Mouse (Mus musculus) embryonic stem cell, embryonic (primary cell): Measurements from ENCODE around the gene Cdyl2.

Source experiments
- CTCF ChIA-PET, 4 experiments: fragments of 300-600 bp in 2 of 4; fragments of 350-600 bp in 2 of 4; sonication (Branson Sonifier 250); formaldehyde crosslinking; loops; one replicate each; lab custom pipeline; 2022; ENCODE audit warnings: inconsistent platforms in 2 of 4; lab: Charles Lee
- POLR2A ChIA-PET, 4 experiments: fragments of 300-600 bp in 2 of 4; fragments of 350-600 bp in 2 of 4; sonication (Branson Sonifier 250); formaldehyde crosslinking; loops; one replicate each; lab custom pipeline; 2022; ENCODE audit warnings: antibody characterized with exemption in 4 of 4, inconsistent platforms in 1 of 4; lab: Charles Lee

Cdyl2 gene

DNA sequence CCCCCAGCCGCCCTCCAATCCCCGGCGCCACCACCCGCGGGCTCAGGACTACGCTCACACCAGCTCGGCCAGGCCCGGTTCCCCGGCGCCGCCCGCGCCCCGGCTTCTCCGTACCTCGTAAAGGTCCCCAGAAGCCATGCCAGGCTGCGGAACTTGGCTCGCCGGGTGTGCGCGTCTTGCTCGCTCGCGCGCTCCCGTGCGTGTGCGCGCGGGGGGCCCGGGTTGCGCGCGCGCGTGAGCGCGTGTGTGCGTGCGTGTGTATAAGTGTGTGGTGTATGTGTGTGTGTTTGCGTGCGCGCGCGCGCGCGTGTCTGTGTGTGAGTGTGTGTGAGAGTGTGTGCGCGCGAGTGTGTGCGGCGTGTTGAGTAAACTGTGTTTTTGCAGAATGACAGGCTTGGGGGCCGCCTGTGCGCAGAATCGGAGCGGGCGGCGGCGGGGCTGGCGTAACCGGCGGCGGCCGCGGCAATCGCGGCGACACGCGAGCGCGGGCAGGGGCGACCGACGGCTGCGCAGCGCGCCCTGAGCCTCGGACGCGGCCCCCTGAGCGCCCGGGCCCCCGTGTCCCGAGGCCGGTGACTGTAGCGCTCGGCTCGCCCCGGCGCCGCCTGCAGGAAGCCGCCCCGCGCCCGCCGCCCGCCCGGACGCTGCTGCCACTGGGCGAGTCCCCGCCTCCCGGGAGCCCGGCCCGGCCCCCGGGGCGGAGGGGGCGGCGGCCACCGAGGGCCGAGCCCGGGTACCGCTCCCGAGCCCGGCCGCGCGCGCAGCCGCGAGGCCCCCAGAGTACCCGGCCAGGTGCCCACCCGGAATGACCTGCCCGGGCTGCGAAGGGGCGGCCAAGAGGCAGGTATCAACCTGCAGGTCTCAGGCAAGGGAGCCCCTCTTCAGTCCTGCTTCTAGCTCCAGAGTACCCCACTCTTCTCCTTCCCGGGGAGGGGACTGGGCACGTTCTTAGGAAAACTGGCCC, at the start of gene Cdyl2:
Gene Cdyl2, minus strand, starts transcription at position 308 of the 964 bp plus-strand sequence.
- POLR2A ChIA-PET, result interaction anchor here in 2 of 4 experiments (0.8 to 2.1 kb wide), 5 partner anchors 11 to 60 kb away, joined by 3 to 8 read pairs (median 4); no protein-coding TSS in a partner anchor

DNA sequence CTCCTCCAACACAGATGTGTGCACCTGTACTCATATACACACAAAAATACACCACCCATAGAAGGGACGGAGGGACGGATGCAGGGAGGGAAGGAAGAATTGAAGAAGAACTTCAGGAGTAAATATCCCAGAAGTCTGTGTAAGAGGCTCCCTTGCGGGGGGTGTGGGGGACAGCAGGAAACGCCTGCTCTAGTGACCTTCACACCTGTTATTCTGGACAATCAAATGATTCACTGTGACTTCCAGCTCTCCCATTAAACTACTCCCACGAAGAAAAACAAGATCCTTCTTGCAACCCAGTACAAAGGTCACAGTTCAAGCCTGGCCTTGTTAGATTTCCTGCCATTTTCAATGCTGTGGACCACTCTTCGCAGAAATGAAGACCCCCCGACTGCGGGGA, 47.8 kb upstream of the Cdyl2 start:
- POLR2A ChIA-PET, result interaction anchor here in 2 of 4 experiments (1.0 to 1.1 kb wide), 2 partner anchors 218 to 297 kb away, joined by 3 to 5 read pairs; no protein-coding TSS in a partner anchor
- CTCF ChIA-PET, result interaction anchor here in 1 of 4 experiments (0.6 kb wide), 1 partner anchor 280 kb away, joined by 4 read pairs; no protein-coding TSS in a partner anchor

More for the DNA sequence above, at the start of gene Cdyl2:
- CTCF ChIA-PET, result interaction anchor here in 1 of 4 experiments (0.6 kb wide), 1 partner anchor 291 kb away, joined by 3 read pairs; no protein-coding TSS in a partner anchor

DNA sequence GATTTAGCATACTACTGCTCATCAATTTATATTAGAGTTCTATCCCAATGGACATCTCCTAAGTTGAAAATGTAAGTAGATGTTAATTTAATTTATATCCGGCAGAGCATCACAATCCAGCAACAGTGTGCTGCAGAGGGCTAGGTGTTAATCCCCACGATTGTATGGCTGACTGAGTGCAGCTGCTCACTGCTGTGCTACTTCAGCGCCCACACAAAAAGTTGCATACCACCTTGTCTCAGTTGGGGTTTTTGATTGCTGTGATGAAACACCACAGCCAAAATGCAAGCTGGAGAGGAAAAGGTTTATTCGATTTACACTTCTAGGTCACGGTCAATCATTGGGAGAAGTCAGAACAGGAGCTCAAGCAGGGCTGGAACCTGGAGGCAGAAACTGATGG, 41.4 kb upstream of the Cdyl2 start:
- ChIA-PET CTCF (interaction anchor here in 1 of 4 experiments (0.6 kb wide), 1 partner anchor 147 kb away, joined by 3 read pairs; the partner anchor contains the start of gene Cmc2), POLR2A (interaction anchor here in 1 of 4 experiments (0.7 kb wide), 1 partner anchor 222 kb away, joined by 3 read pairs; no protein-coding TSS in a partner anchor)

DNA sequence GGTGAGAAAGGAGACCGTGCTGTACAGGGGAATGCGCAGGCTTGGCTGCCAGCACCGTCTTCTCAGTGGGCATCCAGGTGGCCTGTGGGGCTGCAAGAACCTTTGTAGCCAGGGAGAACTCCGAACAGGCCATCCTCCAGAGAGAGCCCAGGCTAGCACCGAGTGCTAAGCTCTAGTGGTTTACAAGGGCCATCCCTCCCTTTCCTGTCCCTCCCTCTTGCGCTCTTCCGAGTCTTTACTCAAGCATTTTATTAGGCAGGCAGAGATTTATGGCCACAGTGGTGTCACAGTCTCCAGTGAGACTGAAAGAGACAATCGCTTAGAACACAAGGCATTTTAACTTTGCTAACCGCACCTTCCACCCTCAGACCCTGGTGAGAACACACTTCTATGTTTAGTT, 39.9 kb upstream of the Cdyl2 start:
- ChIA-PET CTCF (interaction anchor here in 2 of 4 experiments (0.6 kb wide), 2 partner anchors 879 to 1681 kb away, joined by 3 to 5 read pairs; no protein-coding TSS in a partner anchor), POLR2A (no interaction called here)

DNA sequence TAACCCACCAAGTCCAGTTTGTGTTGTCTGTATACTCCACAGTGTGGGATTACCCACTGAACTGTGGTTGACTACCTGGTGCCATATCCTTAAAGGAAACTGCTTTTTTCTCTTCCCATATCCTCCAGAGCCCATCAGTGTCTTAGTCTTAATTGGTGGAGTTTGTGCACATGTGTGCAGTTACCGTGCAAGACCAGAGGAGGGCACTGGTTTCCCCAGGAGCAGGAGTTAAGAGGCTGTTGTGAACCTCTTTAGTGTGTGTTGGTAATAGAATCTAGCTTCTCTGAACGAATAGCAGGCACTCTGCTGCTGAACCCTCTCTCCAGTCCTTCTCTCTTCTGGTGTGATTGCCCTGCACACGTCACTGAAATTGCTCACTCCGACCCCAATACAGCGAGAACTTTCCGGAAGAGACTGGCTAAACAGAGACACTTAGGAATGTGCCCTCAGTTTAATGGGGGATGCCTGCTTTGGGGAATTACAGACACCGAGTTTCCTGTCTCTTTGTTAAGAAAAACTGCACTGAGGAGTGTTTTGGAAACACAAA, 39.1 kb upstream of the Cdyl2 start:
- ChIA-PET CTCF (interaction anchor here in 1 of 4 experiments (1.0 to 1.7 kb wide), 2 partner anchors 16 to 96 kb away, joined by 4 to 6 read pairs; no protein-coding TSS in a partner anchor), POLR2A (no interaction called here)

DNA sequence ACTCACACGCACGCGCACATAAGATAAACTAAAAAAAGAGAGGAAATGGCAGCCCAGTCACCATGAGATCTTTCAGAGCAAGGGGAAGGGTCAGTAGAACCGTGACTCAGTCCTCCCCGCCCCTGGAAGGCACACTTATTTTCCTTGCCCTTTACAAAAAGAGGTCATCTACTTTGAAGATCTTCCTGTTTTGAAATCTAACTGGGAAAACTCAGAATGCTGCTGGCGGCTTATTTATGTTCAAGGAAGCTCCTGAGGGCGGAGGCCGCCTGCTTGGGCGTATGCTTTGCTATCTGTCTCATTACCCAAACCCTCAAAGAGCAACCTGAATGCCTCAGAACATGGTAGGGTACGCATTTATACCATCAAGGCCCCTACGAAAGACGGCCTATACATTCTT, 38.0 kb upstream of the Cdyl2 start:
- POLR2A ChIA-PET, result interaction anchor here in 1 of 4 experiments (0.6 kb wide), 1 partner anchor 98 kb away, joined by 3 read pairs; no protein-coding TSS in a partner anchor
- CTCF ChIA-PET, result interaction anchor here in 1 of 4 experiments (1.7 kb wide), 1 partner anchor 15 kb away, joined by 6 read pairs; no protein-coding TSS in a partner anchor

DNA sequence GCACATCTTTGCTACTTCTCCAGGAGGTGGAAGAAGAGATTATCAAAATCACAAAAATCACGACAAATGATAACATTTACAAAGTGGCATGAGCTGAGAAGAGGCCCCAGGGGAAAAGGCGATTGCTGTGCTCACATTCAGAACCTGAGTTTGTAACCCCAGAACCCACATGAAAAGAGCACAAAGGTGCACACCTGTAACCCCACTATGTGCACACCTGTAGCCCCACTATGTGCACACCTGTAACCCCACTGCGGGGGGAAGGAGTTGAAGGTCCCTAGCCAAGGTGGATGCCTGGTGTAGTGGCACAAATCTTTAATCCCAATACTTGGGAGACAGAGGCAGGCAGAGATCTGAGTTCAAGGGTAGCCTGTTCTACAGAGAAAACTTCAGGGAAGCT, 23.4 kb upstream of the Cdyl2 start:
- CTCF ChIA-PET, result interaction anchor here in 2 of 4 experiments (1.0 to 1.1 kb wide), 3 partner anchors 15 to 276 kb away, joined by 3 to 7 read pairs (median 6); no protein-coding TSS in a partner anchor
- POLR2A ChIA-PET, result interaction anchor here in 1 of 4 experiments (0.5 kb wide), 1 partner anchor 16 kb away, joined by 3 read pairs; no protein-coding TSS in a partner anchor

DNA sequence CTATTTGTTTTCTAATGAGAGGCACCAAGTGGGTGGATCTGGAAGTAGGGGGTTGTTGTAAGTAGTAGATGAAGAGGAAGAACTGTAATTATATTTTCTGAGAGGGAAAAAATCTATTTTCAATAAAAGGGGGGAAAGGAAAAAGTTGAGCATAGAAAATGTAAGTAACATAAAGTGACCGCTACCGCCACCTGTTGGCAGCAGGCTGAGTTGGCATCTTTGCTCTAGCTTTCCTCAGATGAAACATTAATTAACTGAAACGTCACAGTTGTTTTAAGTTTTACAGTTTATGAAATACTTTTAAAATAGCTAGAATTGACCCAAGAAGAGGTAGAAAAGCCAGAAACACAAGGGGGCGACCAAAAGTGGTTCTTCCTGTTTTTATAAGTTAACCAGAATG, 22.8 kb upstream of the Cdyl2 start:
- POLR2A ChIA-PET, result interaction anchor here in 1 of 4 experiments (0.5 to 0.7 kb wide), 2 partner anchors 16 to 116 kb away, joined by 3 read pairs; no protein-coding TSS in a partner anchor
- CTCF ChIA-PET, result interaction anchor here in 2 of 4 experiments (0.9 to 1.2 kb wide), 5 partner anchors 11 to 275 kb away, joined by 3 to 7 read pairs (median 3); no protein-coding TSS in a partner anchor

DNA sequence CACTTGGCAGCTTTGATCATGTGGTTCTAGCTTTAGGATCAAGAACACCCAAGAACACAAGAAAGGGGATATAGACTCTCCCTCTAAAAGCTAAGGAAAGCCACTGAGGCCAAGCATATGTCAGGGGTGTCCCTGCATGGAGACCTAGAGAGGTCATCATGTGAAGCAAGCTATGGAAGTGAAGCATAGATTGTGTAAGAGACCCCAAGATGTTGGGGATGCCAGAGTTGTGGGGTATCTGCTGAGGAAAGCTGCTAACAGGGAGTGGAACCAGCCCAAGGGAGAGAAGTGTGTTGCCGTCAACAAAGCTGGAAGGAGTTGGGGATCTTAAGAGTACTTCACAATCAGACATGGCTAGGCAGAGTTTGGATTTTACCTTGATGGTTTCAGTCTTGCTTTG, 7.9 kb upstream of the Cdyl2 start:
- ChIA-PET CTCF (no interaction called here), POLR2A (no interaction called here)

DNA sequence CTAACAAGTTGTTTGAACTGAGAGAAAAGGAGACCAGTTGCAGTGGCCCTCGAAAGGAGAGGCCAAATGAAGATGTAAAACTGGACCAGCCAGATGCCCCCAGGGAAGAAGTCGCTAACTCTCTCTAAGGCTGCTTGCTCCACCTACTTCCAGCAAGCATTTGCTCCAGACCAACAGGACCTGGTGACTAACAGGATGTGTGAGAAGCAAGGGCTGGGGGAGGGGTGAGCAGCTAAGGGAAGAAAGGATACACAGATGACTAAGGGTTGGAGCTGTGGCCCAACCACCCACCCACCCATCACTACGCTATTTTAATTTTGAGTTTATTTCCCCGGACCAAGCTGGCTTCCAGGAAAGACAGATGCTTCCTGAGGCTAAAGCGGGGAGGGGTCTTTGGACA, 2.5 kb upstream of the Cdyl2 start:
- ChIA-PET CTCF (no interaction called here), POLR2A (interaction anchor here in 3 of 4 experiments (0.8 to 1.7 kb wide), 5 partner anchors 10 to 65 kb away, joined by 3 to 8 read pairs (median 3); no protein-coding TSS in a partner anchor)

DNA sequence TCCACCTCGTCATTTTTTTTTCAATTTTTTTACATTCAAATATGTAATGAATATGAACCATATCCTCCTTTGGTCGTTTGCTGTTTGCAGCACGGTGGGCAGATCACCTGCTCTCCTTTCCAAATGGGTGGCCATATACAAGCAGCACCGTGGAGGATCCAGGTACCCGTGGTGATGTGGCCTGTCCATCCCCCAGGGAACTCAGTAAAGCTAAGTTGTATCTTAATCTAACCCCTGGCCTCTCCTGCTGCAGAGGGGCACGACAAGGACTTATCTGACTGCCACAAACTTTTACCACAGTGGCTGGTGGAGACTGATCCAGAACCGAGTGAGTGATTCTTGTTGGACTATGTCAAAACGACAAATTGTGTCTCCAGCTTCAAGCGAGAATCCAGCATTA, 1.4 kb upstream of the Cdyl2 start:
- ChIA-PET CTCF (no interaction called here), POLR2A (interaction anchor here in 1 of 4 experiments (1.5 to 1.8 kb wide), 2 partner anchors 10 to 61 kb away, joined by 4 read pairs; no protein-coding TSS in a partner anchor)

DNA sequence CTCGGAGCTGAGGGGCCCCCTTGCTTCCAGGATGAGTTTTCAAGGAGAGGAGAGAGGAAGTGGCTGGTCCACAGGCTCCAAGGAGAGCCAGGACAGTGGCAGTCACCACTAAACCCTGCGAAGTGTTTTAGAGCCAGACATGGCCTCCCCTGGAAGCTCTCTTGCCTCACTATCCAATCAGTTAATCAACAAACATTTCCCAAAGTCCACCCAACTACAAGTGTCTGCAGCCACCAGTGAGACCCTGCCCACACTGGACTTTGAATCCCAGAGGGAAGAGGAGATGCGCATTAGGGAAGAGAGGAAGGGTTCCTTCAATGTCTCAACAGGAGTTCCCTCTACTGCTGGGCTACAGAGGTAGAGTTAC, 840 bp upstream of the Cdyl2 start:
- CTCF ChIA-PET, result interaction anchor here in 1 of 4 experiments (0.6 kb wide), 1 partner anchor 290 kb away, joined by 3 read pairs; no protein-coding TSS in a partner anchor

DNA sequence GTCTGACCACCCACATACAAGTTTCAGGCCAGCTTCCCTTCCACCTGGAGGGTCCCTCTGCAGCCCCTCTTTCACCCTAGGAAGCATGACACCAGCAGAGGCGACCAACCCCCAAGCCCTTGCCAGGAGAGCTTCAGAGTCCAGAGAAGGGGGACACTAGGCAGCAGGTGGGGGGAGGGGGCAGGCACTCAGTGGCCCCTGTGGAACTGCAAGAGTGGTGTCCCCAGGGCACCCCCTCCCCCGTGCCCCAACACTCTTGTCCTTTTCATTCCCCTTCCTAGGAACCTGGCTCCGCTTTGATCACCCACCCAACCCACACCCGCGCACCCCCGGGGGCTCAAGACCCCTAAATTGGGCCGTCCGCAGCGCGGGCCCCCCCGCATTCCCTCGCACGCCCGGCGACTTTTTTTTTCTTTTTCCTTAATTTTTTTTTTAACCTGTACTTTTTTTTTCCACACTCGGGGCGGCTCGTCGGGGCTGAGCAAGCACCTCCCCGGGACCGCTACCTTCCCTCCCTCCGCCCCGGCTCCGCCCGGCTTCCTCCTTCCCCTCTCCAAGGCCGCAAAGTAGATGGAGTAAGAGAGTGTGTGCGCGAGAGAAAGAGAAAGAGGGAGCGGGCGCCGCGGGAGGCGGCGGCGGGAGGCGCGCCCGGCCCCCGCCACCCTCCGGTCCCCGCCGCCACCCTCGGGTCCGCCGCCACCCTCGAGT, 661 bp downstream of the Cdyl2 start:
- ChIA-PET POLR2A (interaction anchor here in 2 of 4 experiments (0.5 to 2.1 kb wide), 4 partner anchors 37 to 1438 kb away, joined by 3 to 8 read pairs (median 4); no protein-coding TSS in a partner anchor), CTCF (interaction anchor here in 1 of 4 experiments (0.6 kb wide), 1 partner anchor 199 kb away, joined by 4 read pairs; no protein-coding TSS in a partner anchor)

More for the DNA sequence above, 840 bp upstream of the Cdyl2 start:
- POLR2A ChIA-PET, result interaction anchor here in 2 of 4 experiments (0.8 to 1.8 kb wide), 3 partner anchors 11 to 60 kb away, joined by 3 to 4 read pairs (median 4); no protein-coding TSS in a partner anchor

DNA sequence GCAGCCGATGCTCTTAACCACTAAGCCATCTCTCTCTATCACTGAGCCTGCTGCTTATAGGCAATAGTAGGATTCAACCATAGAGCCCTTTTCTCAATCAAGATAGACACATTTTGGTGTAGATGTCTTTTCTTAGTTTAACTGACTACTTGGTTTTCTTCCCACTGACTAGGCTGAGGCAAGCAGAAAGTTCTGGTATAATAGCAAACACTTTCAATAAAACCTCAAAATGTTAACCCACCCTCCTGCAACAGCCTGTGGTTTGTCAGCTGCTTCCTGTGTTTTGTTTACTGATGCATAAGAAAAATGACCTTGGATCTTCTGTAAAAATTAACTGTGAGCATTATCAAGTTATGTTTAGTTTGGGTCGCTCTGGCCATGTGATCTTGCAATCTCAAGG, 11.3 kb downstream of the Cdyl2 start:
- POLR2A ChIA-PET, result no interaction called here
- CTCF ChIA-PET, result no interaction called here

DNA sequence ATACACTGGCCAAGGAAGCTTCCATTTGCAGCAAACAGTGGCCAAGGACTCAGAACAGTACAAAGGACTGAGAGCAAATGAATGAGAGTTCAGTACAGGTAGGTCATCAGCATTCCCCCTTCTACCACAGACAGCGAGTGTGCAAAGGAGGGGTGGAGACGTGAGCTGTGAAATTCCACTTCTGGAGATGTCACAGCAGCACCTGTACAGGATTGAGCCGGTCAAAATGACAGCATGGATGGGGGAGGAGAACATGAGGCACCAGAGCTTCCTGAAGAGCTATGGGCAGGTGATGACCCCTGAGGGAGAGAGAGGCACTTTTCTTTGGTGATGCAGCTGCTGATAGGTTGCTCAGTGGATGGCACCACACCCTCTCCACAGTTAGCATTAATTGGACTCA, 25.3 kb downstream of the Cdyl2 start:
- ChIA-PET POLR2A (interaction anchor here in 3 of 4 experiments (0.6 to 1.5 kb wide), 5 partner anchors 12 to 37 kb away, joined by 3 to 5 read pairs (median 3); no protein-coding TSS in a partner anchor), CTCF (interaction anchor here in 2 of 4 experiments (0.6 to 1.0 kb wide), 3 partner anchors 9 to 269 kb away, joined by 3 to 4 read pairs (median 3); no protein-coding TSS in a partner anchor)

DNA sequence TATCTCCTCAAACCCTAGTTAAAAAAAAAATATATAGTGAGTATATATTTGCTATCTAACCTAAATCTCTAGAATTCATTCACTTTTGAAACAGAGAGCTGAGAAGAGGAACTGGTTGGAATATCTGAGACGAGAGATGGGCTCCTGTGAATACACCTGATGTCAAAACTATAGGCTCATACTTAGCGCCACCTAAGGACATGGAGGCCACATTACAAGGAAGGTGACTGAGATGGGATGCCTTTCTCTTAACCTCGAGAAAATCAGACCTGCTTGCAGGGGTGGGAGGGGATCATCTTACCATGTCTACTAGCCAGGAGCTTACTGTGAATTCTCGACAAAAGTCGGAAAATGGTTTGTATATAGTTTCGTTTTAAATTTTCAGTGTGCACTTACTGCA, 30.3 kb downstream of the Cdyl2 start:
- CTCF ChIA-PET, result interaction anchor here in 2 of 4 experiments (0.7 to 1.5 kb wide), 4 partner anchors 10 to 79 kb away, joined by 3 to 14 read pairs (median 4); no protein-coding TSS in a partner anchor

DNA sequence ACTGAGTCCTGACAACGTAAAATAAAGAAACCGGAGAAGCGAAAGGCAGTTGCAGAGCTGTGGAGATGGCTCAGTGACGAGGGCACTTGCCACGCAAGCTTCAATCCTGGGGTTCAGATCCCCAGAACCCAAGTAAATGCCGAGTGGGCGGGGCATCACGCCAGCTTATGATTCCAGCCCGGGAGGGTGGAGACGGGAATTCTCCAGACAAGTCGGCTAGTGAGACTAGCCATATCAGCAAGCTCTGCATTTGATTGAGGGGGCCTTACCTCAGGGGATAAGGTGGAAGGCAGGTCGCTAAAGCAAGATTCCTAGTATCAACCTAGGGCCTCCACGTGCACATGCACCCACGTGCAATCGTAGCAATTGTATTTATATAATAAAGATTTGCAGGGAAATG, 39.9 kb downstream of the Cdyl2 start:
- ChIA-PET POLR2A (interaction anchor here in 3 of 4 experiments (0.6 to 1.5 kb wide), 8 partner anchors 8 to 159 kb away, joined by 3 to 10 read pairs (median 4); no protein-coding TSS in a partner anchor), CTCF (interaction anchor here in 1 of 4 experiments (1.0 kb wide), 1 partner anchor 10 kb away, joined by 6 read pairs; no protein-coding TSS in a partner anchor)

More for the DNA sequence above, 30.3 kb downstream of the Cdyl2 start:
- POLR2A ChIA-PET, result interaction anchor here in 3 of 4 experiments (0.6 to 1.4 kb wide), 4 partner anchors 23 to 32 kb away, joined by 3 to 13 read pairs (median 3); no protein-coding TSS in a partner anchor
